Mouse (Mus musculus) heart, adult 2 months (tissue): ENCODE measurements around the gene Gm11733. TPM values are rescaled to one million over a fixed set of nuclear protein-coding genes. Genes with fewer than 3 reads are reported as not detected.

Experiments
- DNase-seq, 2 experiments: peaks; one replicate each; pipeline ENCODE4 v3.0.0; 2021
- H3K27ac ChIP-seq: fragments of 200-600 bp; 2 replicates; pipeline ENCODE4 v1.8.1; 2022
- H3K27me3 ChIP-seq: fragments of 200-500 bp; 2 replicates; pipeline ENCODE4 v1.6.1; 2012; ENCODE audit warnings: mild to moderate bottlenecking, low read length, inconsistent platforms, mixed read lengths; ENCODE audit not compliant: control insufficient read depth, insufficient read depth
- H3K36me3 ChIP-seq: fragments of 200-500 bp; 2 replicates; pipeline ENCODE4 v1.6.1; 2012; ENCODE audit warnings: low read length, inconsistent platforms; ENCODE audit not compliant: control insufficient read depth, insufficient read depth
- H3K4me1 ChIP-seq: fragments of 200-500 bp; 2 replicates; pipeline ENCODE4 v1.6.1; 2011; ENCODE audit warnings: low read length; ENCODE audit not compliant: control insufficient read depth, insufficient read depth
- H3K4me3 ChIP-seq: fragments of 200-600 bp; 2 replicates; pipeline ENCODE4 v1.8.1; 2022
- H3K79me2 ChIP-seq: fragments of 200-500 bp; replicated peaks from 2 replicates; pipeline ENCODE4 v1.6.1; 2012; ENCODE audit warnings: mild to moderate bottlenecking, inconsistent platforms, low read length, moderate library complexity, mixed read lengths; ENCODE audit not compliant: control insufficient read depth, insufficient read depth
- H3K9ac ChIP-seq: fragments of 200-500 bp; 2 replicates; pipeline ENCODE4 v1.6.1; 2012; ENCODE audit warnings: low read depth, mild to moderate bottlenecking, control low read depth, inconsistent platforms, low read length, mixed read lengths
- CTCF ChIP-seq: fragments of 200-600 bp; IDR thresholded peaks from 2 replicates; pipeline ENCODE4 v1.8.1; 2022; ENCODE audit warnings: antibody characterized with exemption, mild to moderate bottlenecking, moderate library complexity
- EP300 ChIP-seq: fragments of 200-500 bp; IDR thresholded peaks from 2 replicates; pipeline ENCODE4 v1.6.1; 2011; ENCODE audit warnings: low read depth, low read length, control low read depth; ENCODE audit not compliant: insufficient read depth
- POLR2A ChIP-seq: fragments of 200-500 bp; IDR thresholded peaks from 2 replicates; pipeline ENCODE4 v1.6.1; 2011; ENCODE audit warnings: mild to moderate bottlenecking, low read depth, low read length, control low read depth; ENCODE audit not compliant: insufficient read depth
- WGBS: fragments of 180-500 bp; shearing (Covaris S2); methylation state at CpG from one replicate; pipeline ENCODE4 v1.1.7; 2018; 5-methylcytosine and 5-hydroxymethylcytosine counted together
- intact Hi-C: fragments of 180-260 bp; cut with DNase I; formaldehyde crosslinking; loops from one replicate; pipeline ENCODE4 v1.15.1; 2025
- polyA plus RNA-seq: library from polyadenylated mRNA; depleted of rRNA; stranded (reverse); fragments of >200 nt; gene quantifications from 2 replicates; pipeline ENCODE4 v1.2.3, GENCODE M21; 2012
- total RNA-seq, 2 experiments: library from RNA; stranded (reverse); gene quantifications; 2 replicates each; pipeline ENCODE4 v1.2.3; 2021

Gene Gm11733
- total and polyA plus RNA-seq, 3 experiments = 0.10 TPM; not detected in 2

DNA sequence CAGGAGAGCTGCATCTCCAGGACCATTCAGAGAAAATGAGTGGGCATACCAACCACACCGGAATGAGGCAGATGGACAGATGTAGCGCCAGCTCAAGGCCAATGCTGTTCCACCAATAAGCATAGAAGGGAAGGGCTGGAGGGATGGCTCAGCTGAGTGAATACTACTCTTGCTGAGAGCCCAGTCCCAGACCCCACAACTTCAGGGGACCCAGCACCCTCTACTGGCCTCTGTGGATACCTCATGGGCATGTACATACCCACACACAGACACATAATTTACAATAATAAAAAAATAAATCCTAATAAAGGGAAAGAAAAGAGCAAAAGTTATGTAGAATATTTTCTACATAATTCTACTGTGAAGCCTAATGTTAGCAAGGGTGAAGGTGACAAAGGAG is 9.0 kb upstream of the Gm11733 start:
- no peak for DNase-seq
- no peak for TF ChIP-seq POLR2A
- no peak for TF ChIP-seq EP300
- no peak for TF ChIP-seq CTCF
- H3K27me3 ChIP-seq = no peaks in the 10 kb centered on the region
- peaks cover 2% of the 10 kb centered on the region for H3K4me1 ChIP-seq
- intact Hi-C loops = no loop called here
- H3K79me2 ChIP-seq = no peaks in the 10 kb centered on the region
- no peaks in the 10 kb centered on the region for H3K36me3 ChIP-seq
- no peak overlapping the region for H3K9ac ChIP-seq
- WGBS = 96% methylated on average over 2 of the region's 2 CpGs
- H3K27ac ChIP-seq = no peak overlapping the region
- H3K4me3 ChIP-seq = no peak overlapping the region

DNA sequence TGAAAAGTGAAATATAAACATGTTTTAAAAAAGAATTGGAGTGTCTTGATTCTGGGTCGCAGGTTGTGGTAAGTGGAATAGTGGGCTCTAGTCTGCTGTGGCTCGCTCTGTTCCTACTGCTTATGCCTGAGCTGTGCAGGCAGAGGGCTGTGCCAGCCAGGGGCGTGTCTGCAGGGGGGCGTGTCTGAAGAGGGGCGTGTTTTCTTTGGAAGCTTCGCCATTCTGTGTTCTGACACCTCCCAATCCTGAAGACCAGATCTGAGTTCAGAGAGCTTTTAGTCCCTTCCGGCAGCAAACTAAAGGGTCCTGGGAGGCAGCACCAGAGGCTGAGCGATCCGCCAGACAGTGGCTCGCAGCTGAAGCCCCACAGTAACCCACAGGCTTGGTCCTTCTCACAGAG is 8.5 kb upstream of the Gm11733 start:
- no peak overlapping the region for H3K27ac ChIP-seq
- H3K4me3 ChIP-seq = no peak overlapping the region
- intact Hi-C loops = no loop called here
- H3K36me3 ChIP-seq = no peaks in the 10 kb centered on the region
- no peaks in the 10 kb centered on the region for H3K27me3 ChIP-seq
- H3K79me2 ChIP-seq = no peaks in the 10 kb centered on the region
- peak in 1 of 2 experiments; percentile 28 for DNase-seq
- TF ChIP-seq EP300 (no peak), CTCF (no peak), POLR2A (no peak)
- H3K4me1 ChIP-seq = peaks cover 2% of the 10 kb centered on the region
- no peak overlapping the region for H3K9ac ChIP-seq
- 28% methylated on average over 10 of the region's 10 CpGs for WGBS

DNA sequence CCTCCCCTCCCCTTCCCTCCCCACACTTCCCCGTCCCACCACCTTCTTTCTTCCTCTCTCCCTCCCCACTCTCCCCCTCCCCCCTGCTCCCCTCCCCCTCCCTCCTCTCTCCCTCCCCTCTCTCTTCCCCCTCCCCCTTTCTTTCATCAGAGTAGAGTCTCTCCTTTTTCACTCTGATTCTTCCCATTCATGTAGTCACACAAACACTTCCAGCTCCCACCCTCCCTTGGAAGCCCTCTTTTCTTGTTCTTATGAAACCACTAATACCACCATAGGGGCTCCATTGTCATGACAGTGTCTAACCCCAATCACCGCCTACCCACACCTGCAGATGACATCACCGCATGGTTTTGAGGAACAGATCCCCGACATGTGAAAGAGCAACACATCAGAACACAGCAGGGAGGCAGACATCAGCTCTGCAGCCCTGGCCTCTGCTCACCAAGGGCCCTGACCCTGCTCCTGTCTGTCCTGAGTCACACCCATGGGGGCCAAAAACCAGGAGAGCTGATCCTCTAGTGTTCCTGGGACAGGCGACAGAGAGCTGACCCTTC is 7.5 kb upstream of the Gm11733 start:
- no peak overlapping the region for H3K9ac ChIP-seq
- intact Hi-C loops = no loop called here

DNA sequence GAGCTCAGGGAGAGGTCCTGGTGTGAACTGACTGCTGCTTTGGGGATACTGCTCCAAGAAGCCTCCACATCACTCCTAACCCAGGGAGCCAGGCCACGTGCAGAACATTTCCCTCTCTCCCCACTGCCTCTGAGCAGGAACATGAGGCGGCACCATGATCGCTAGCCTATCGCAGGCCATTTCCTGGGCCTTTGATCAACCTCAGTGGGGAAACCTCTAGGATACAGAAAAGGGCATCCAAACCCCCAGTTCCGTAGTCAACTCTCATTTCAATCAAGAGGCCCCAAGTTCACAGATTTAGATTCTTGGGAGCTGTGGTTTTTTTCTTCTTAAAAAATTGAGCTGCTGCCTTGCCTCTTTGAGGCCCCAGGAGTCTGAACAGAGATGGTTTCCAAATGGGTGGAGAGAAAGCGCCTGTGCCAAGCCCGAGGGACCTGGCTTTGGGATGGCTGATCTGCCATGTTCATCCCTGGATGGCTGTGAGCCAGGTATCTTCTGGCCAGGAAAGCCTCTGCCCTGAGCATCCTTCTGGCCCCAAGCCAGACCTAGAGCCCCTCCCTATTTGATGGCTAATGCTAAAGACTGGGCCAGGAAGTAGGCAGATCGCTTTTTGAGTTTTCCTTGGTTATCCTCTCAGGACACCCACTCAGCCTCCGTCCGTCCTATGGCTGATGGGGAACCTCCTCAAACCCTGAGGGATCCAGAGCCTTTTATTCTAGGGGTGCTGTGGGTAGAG is 5.7 kb upstream of the Gm11733 start:
- Histone ChIP-seq H3K79me2 (no peaks in the 10 kb centered on the region), H3K4me1 (peaks cover 6% of the 10 kb centered on the region), H3K9ac (no peak overlapping the region), H3K4me3 (no peak overlapping the region), H3K27me3 (no peaks in the 10 kb centered on the region), H3K27ac (peak overlapping the region; percentile 51), H3K36me3 (no peaks in the 10 kb centered on the region)
- 79% methylated on average over 10 of the region's 10 CpGs for WGBS
- intact Hi-C loops = no loop called here
- DNase-seq = peak in 1 of 2 experiments; percentile 30
- no peak for TF ChIP-seq CTCF
- TF ChIP-seq EP300 = no peak
- no peak for TF ChIP-seq POLR2A

More for the DNA sequence above, 7.5 kb upstream of the Gm11733 start:
- H3K4me1 ChIP-seq = peaks cover 2% of the 10 kb centered on the region
- H3K79me2 ChIP-seq = no peaks in the 10 kb centered on the region
- H3K27me3 ChIP-seq = no peaks in the 10 kb centered on the region
- H3K36me3 ChIP-seq = no peaks in the 10 kb centered on the region
- TF ChIP-seq CTCF (no peak), EP300 (no peak), POLR2A (no peak)
- no peak overlapping the region for H3K4me3 ChIP-seq
- DNase-seq = no peak
- no peak overlapping the region for H3K27ac ChIP-seq
- 77% methylated on average over 5 of the region's 5 CpGs for WGBS

DNA sequence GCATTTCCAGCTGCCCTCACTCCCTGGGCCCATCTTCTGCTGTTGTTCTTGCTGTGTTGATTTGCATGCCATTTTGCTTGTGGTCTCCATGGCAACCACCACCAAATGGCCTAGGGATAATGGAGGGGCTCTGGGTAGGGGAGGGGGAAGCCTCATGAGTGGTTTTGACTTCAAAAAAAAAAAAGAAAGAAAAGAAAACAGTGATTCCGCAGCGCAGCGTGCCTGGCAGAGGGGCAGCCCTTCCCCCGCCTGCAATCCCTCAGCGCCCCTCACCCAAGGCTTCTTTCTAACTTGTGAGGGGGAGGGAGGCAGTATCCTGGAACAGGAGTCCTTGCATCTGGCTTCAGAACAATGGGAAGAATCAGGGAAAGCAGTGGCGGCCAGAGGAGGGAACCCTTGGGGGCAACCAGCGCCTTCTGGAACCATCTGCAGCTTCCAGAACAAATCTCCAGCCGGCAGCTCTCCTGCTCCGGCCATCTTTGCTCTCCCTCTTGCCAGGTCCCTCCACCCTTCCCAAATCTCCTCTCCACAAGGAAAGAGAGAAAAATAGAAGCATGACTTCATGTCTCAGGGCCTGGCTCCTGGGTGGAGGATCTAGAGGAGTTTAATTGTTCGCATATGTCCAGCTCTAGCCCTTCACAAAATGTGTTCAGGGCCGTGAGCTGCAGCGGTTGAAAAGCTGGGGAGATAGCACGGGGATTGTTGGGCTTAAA is 5.0 kb upstream of the Gm11733 start:
- DNase-seq = peak; percentile 61 to 72
- H3K27me3 ChIP-seq = no peaks in the 10 kb centered on the region
- peak overlapping the region; percentile 68 for H3K27ac ChIP-seq
- no peak overlapping the region for H3K9ac ChIP-seq
- intact Hi-C loops = no loop called here
- no peaks in the 10 kb centered on the region for H3K36me3 ChIP-seq
- H3K4me1 ChIP-seq = peaks cover 6% of the 10 kb centered on the region
- 18% methylated on average over 13 of the region's 13 CpGs for WGBS
- no peak overlapping the region for H3K4me3 ChIP-seq
- TF ChIP-seq POLR2A (0 out of 2 replicates have a peak, but pooled peaks have one; percentile 23), EP300 (0 out of 2 replicates have a peak, but pooled peaks have one; percentile 1), CTCF (no peak)
- no peaks in the 10 kb centered on the region for H3K79me2 ChIP-seq
